Mouse (Mus musculus) intestine, postnatal 0 days (tissue): ENCODE results near the gene Sgtb. TPM values are rescaled to one million over a fixed set of nuclear protein-coding genes. Genes with fewer than 3 reads are reported as not detected.
A peak's percentile ranks its signal among the peaks of the same experiment; 100 is the strongest.

ENCODE experiments used
- ATAC-seq: fragments of 200-750 bp; cut with Nextera tagmentation; 2 replicates; pipeline ENCODE4 v1.8.0; 2017; ENCODE audit warnings: mild to moderate bottlenecking, moderate TSS enrichment, moderate library complexity
- H3K27ac ChIP-seq: fragments of 300-500 bp; sonication (generic); 2 replicates; pipeline ENCODE4 v1.5.1; 2014; ENCODE audit warnings: mild to moderate bottlenecking, low read depth, low read length, moderate library complexity
- H3K27me3 ChIP-seq: fragments of 300-500 bp; sonication (generic); replicated peaks from 2 replicates; pipeline ENCODE4 v1.6.1; 2014; ENCODE audit warnings: low read length, mixed read lengths; ENCODE audit not compliant: control insufficient read depth, insufficient read depth
- H3K36me3 ChIP-seq: fragments of 300-500 bp; sonication (generic); 2 replicates; pipeline ENCODE4 v1.6.1; 2014; ENCODE audit warnings: mild to moderate bottlenecking, moderate library complexity; ENCODE audit not compliant: control insufficient read depth, insufficient read depth
- H3K4me1 ChIP-seq: fragments of 300-500 bp; sonication (generic); replicated peaks from 2 replicates; pipeline ENCODE4 v1.6.1; 2014; ENCODE audit warnings: antibody characterized with exemption, low read length, mixed read lengths; ENCODE audit not compliant: control insufficient read depth, insufficient read depth
- H3K4me2 ChIP-seq: fragments of 300-500 bp; sonication (generic); replicated peaks from 2 replicates; pipeline ENCODE4 v1.6.1; 2014; ENCODE audit warnings: low read depth, mild to moderate bottlenecking, moderate library complexity
- H3K4me3 ChIP-seq: fragments of 300-500 bp; sonication (generic); 2 replicates; pipeline ENCODE4 v1.5.1; 2014; ENCODE audit warnings: low read depth, low read length
- H3K9ac ChIP-seq: fragments of 300-500 bp; sonication (generic); 2 replicates; pipeline ENCODE4 v1.6.1; 2014; ENCODE audit warnings: mild to moderate bottlenecking, low read depth, low read length
- H3K9me3 ChIP-seq: fragments of 300-500 bp; sonication (generic); 2 replicates; pipeline ENCODE4 v1.6.1; 2016; ENCODE audit warnings: mixed run types; ENCODE audit not compliant: control insufficient read depth
- CTCF ChIP-seq: sonication (generic); IDR thresholded peaks from 2 replicates; pipeline ENCODE4 v1.5.1; 2016; ENCODE audit warnings: low read depth, mild to moderate bottlenecking, control low read depth, antibody characterized with exemption, moderate library complexity
- WGBS: fragments of 180-500 bp; shearing (Covaris S2); extraction: QIAGEN DNeasy Blood & Tissue Kit; methylation state at CpG from one replicate; pipeline ENCODE4 v1.1.7; 2014; 5-methylcytosine and 5-hydroxymethylcytosine counted together
- polyA plus RNA-seq: library from polyadenylated mRNA; unstranded; fragments of >200 nt; fragmentation: Nextera tagmentation; extraction: Ambion mirVana; gene quantifications from 2 replicates; pipeline ENCODE4 v1.2.1, GENCODE M21; 2015

Sgtb gene
- polyA plus RNA-seq, 1 experiment from 2014 or later, result 1.5 TPM

GRCm38 (mm10) chr13:104089387-104089786 lies 20.2 kb upstream of the Sgtb start:
- ATAC-seq, result 0 out of 2 replicates have a peak, but pooled peaks have one; percentile 36
- no peak overlapping the region for H3K4me2 ChIP-seq
- H3K27me3 ChIP-seq, result no peaks in the 10 kb centered on the region
- no peak overlapping the region for H3K27ac ChIP-seq
- H3K4me3 ChIP-seq, result no peak overlapping the region
- no peaks in the 10 kb centered on the region for H3K4me1 ChIP-seq
- no peaks in the 10 kb centered on the region for H3K9me3 ChIP-seq
- 9% methylated on average over 1 of the region's 1 CpGs for WGBS
- 0 out of 2 replicates have a peak, but pooled peaks cover 4% of the 10 kb centered on the region for H3K36me3 ChIP-seq
- peak; percentile 94 for TF ChIP-seq CTCF
- no peak overlapping the region for H3K9ac ChIP-seq

- H3K9ac ChIP-seq, result no peak overlapping the region
- no peaks in the 10 kb centered on the region for H3K9me3 ChIP-seq
- no peak for ATAC-seq
- no peaks in the 10 kb centered on the region for H3K27me3 ChIP-seq
- H3K36me3 ChIP-seq, result 0 out of 2 replicates have a peak, but pooled peaks cover 4% of the 10 kb centered on the region
- TF ChIP-seq CTCF, result no peak
- 0 out of 2 replicates have a peak, but pooled peaks cover 6% of the 10 kb centered on the region for H3K4me1 ChIP-seq
- H3K27ac ChIP-seq, result no peak overlapping the region
- H3K4me3 ChIP-seq, result no peak overlapping the region
- H3K4me2 ChIP-seq, result no peak overlapping the region
- WGBS, result 4% methylated on average over 1 of the region's 1 CpGs
Observed at GRCm38 (mm10) chr13:104091734-104092133, 17.8 kb upstream of the Sgtb start.

DNA sequence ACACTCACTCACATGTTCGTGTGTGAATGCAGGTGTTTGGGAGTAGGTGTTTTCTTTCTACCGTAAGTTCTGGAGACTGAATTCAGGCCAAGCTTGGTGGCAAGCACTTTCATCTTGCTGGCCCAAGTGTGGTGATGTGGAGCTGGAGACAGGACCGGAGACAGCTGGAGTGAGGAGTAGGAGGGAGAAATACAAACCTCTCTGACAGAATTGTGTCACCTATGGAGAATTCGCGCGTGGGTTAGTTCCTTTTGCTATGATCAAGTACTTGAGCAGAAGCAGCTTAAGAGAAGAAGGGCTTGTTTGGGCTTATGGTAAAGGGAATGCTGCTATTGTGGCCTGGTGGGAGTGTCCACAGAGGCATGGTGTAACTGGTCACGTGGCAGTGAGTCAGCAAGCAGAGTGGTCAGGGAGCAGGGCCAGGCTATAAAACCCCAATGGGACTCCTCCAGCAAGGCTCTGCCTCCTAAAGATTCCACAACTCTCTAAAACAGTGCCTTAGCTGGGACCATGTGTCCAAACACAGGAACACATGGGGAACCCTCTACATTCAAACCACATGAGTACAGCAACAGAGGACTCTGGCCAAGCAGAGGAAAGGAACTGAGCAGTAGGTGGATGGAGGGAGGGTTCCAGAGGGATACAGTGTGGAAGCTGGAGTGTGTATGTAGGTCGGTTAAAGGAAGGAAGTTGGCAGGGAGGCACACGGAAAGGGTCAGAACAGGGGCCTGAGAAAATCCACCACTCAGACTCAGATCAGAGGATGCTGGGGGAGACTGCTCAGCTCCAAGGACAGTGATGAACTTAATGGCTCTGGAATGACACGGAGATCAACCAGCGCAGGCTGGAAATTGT lies 14.8 kb upstream of the Sgtb start:
- no peak overlapping the region for H3K9ac ChIP-seq
- no peak overlapping the region for H3K4me2 ChIP-seq
- H3K9me3 ChIP-seq, result no peaks in the 10 kb centered on the region
- peak; percentile 36; the same call in 1 of the 2 replicates for ATAC-seq
- H3K4me3 ChIP-seq, result no peak overlapping the region
- WGBS, result 76% methylated on average over 11 of the region's 11 CpGs
- 0 out of 2 replicates have a peak, but pooled peaks cover 4% of the 10 kb centered on the region for H3K36me3 ChIP-seq
- H3K4me1 ChIP-seq, result 0 out of 2 replicates have a peak, but pooled peaks cover 6% of the 10 kb centered on the region
- H3K27ac ChIP-seq, result no peak overlapping the region
- no peak for TF ChIP-seq CTCF
- no peaks in the 10 kb centered on the region for H3K27me3 ChIP-seq

DNA sequence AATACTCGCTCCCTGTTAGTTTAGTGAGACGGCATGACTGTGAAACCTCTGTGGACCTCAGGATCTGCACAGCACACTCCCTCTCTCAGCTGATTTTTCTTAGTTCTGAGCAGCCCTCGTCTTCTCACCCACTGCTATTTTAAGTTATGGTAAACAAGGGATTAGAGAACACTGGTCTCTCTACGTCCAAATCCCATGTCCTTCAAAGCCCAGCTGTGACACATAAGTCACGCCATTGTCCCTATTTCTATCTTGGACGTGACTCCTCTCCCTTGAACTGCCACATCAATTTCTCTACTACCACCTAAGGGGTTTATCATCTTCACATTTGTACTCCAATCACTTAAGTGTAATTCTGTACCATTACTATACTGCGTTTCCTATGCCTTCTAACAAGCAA lies 13.6 kb upstream of the Sgtb start:
- Histone ChIP-seq H3K9ac (no peak overlapping the region), H3K9me3 (no peaks in the 10 kb centered on the region), H3K4me2 (no peak overlapping the region), H3K27me3 (no peaks in the 10 kb centered on the region), H3K4me3 (no peak overlapping the region), H3K27ac (no peak overlapping the region), H3K4me1 (0 out of 2 replicates have a peak, but pooled peaks cover 6% of the 10 kb centered on the region), H3K36me3 (0 out of 2 replicates have a peak, but pooled peaks cover 4% of the 10 kb centered on the region)
- ATAC-seq, result no peak
- no peak for TF ChIP-seq CTCF
- 74% methylated on average over 7 of the region's 7 CpGs for WGBS

DNA sequence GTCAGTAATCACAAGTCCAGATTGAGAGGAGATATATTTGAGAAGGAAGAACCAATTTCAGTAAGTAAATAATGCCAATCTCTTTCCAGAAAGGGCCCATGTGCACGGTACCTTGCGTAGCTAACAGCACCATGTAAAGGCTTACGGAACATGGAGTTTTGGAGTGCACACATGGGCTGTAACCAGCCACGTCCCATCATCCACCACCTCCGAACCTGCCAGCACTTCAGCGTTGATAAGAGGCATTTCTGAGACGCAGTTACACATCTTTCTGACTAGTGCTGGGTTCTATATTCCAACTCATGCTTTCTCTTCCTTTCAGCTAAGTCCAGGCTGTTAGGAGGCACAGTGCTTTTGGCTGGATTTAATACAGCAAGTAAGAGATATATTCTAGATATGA lies 12.4 kb upstream of the Sgtb start:
- Histone ChIP-seq H3K27me3 (no peaks in the 10 kb centered on the region), H3K9me3 (no peaks in the 10 kb centered on the region), H3K36me3 (0 out of 2 replicates have a peak, but pooled peaks cover 3% of the 10 kb centered on the region), H3K27ac (no peak overlapping the region), H3K4me3 (no peak overlapping the region), H3K9ac (no peak overlapping the region), H3K4me2 (no peak overlapping the region), H3K4me1 (0 out of 2 replicates have a peak, but pooled peaks cover 6% of the 10 kb centered on the region)
- TF ChIP-seq CTCF, result no peak
- ATAC-seq, result no peak
- 93% methylated on average over 7 of the region's 7 CpGs for WGBS

- 85% methylated on average over 4 of the region's 4 CpGs for WGBS
- Histone ChIP-seq H3K9me3 (no peaks in the 10 kb centered on the region), H3K36me3 (no peaks in the 10 kb centered on the region), H3K9ac (no peak overlapping the region), H3K4me1 (no peaks in the 10 kb centered on the region), H3K27me3 (no peaks in the 10 kb centered on the region), H3K27ac (no peak overlapping the region), H3K4me3 (no peak overlapping the region), H3K4me2 (no peak overlapping the region)
- ATAC-seq, result no peak
- TF ChIP-seq CTCF, result 0 out of 2 replicates have a peak, but pooled peaks have one; percentile 9
Observed at GRCm38 (mm10) chr13:104100416-104100815, 9.1 kb upstream of the Sgtb start.
